Mouse (Mus musculus): ENCODE measurements at regions not wholly inside any gene's neighbourhood (a gene's known extent, or its start where the extent isn't known, plus 50 kb on each side); places are given as distances from the start of the nearest gene placed in this dataset.

DNA sequence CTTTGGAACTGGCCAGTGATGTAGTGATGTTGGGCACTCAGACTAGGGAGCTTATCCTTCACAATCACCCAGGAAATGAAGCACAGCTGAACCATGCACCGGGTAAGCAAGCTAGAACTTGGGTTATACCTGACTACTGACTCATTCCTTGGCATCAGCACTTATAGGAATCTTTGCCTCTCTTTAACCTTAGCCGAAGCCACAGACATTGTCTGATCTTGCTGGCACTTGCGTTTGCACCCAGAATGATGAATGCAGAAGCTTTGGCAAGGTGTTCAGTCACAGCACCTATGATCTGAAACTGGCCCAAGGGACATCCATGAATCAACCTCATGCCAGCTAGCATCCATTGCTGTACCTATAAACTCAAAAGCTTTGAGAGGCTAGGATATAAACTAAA lies 529.0 kb upstream of the Sox9 start:
- Histone ChIP-seq H3K9me3 (ENCODE audit: low read length) (no peaks in the 10 kb centered on the region), H3K27ac (ENCODE audit: low read depth) (no peak overlapping the region), H3K9ac (replicated peaks) (no peak overlapping the region), H3K36me3 (replicated peaks; ENCODE audit: insufficient read depth, low read length) (no peaks in the 10 kb centered on the region), H3K4me3 (ENCODE audit: low read depth, low read length) (no peak overlapping the region), H3K4me2 (ENCODE audit: low read depth, low read length) (no peak overlapping the region), H3K4me1 (ENCODE audit: insufficient read depth) (no peaks in the 10 kb centered on the region), H3K27me3 (ENCODE audit: insufficient read depth, low read length) (no peaks in the 10 kb centered on the region)
- 78% methylated on average over 3 of the region's 3 CpGs for WGBS (ENCODE audit: insufficient replicate concordance)
- no peak for TF ChIP-seq EP300 (IDR thresholded peaks at IDR 0.05; ENCODE audit: low read depth)
- TF ChIP-seq CTCF (IDR thresholded peaks at IDR 0.05; ENCODE audit: low read depth), result no peak
- DNase-seq (no peak), ATAC-seq (no peak)

- H3K27me3 ChIP-seq (ENCODE audit: insufficient read depth, low read length), result no peaks in the 10 kb centered on the region
- no peak for ATAC-seq
- WGBS (ENCODE audit: insufficient replicate concordance), result 69% methylated on average over 7 of the region's 7 CpGs
- no peaks in the 10 kb centered on the region for H3K9me3 ChIP-seq (ENCODE audit: low read length)
- no peak overlapping the region for H3K4me3 ChIP-seq (ENCODE audit: low read depth, low read length)
- no peak overlapping the region for H3K9ac ChIP-seq (replicated peaks)
- no peak overlapping the region for H3K4me2 ChIP-seq (ENCODE audit: low read depth, low read length)
- TF ChIP-seq EP300 (IDR thresholded peaks at IDR 0.05; ENCODE audit: low read depth) (no peak), CTCF (IDR thresholded peaks at IDR 0.05; ENCODE audit: low read depth) (no peak)
- no peaks in the 10 kb centered on the region for H3K36me3 ChIP-seq (replicated peaks; ENCODE audit: insufficient read depth, low read length)
- DNase-seq, result no peak
- no peaks in the 10 kb centered on the region for H3K4me1 ChIP-seq (ENCODE audit: insufficient read depth)
- H3K27ac ChIP-seq (ENCODE audit: low read depth), result no peak overlapping the region
These were observed 525.7 kb upstream of the Sox9 start for GRCm38 (mm10) chr11:112256326-112256725.

DNA sequence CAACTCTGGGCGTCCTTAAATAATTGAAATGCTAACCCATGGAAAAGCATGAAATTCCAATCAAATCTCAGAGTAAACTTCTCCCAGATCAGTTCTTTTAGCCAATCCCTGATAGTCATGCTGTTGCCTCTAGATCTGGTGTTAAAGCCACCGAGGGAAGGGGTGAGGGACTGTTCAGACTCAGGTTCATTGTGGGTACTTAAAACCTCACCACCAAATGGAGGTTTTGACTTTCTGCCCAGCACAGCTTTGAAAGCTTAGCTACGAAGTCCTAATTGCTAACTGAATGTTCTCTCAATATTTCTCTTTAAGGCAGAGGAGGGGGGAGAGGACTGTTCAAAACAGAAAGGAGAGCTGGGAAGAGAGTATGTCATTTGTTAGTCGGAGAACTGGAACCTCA lies 517.9 kb upstream of the Sox9 start:
- H3K4me1 ChIP-seq (ENCODE audit: insufficient read depth), result no peaks in the 10 kb centered on the region
- 69% methylated on average over 4 of the region's 4 CpGs for WGBS (ENCODE audit: insufficient replicate concordance)
- no peak overlapping the region for H3K9ac ChIP-seq (replicated peaks)
- no peak for DNase-seq
- no peak for ATAC-seq
- H3K27me3 ChIP-seq (ENCODE audit: insufficient read depth, low read length), result no peaks in the 10 kb centered on the region
- H3K36me3 ChIP-seq (replicated peaks; ENCODE audit: insufficient read depth, low read length), result no peaks in the 10 kb centered on the region
- H3K9me3 ChIP-seq (ENCODE audit: low read length), result no peaks in the 10 kb centered on the region
- no peak for TF ChIP-seq EP300 (IDR thresholded peaks at IDR 0.05; ENCODE audit: low read depth)
- no peak for TF ChIP-seq CTCF (IDR thresholded peaks at IDR 0.05; ENCODE audit: low read depth)
- H3K27ac ChIP-seq (ENCODE audit: low read depth), result no peak overlapping the region
- H3K4me2 ChIP-seq (ENCODE audit: low read depth, low read length), result no peak overlapping the region
- no peak overlapping the region for H3K4me3 ChIP-seq (ENCODE audit: low read depth, low read length)

DNA sequence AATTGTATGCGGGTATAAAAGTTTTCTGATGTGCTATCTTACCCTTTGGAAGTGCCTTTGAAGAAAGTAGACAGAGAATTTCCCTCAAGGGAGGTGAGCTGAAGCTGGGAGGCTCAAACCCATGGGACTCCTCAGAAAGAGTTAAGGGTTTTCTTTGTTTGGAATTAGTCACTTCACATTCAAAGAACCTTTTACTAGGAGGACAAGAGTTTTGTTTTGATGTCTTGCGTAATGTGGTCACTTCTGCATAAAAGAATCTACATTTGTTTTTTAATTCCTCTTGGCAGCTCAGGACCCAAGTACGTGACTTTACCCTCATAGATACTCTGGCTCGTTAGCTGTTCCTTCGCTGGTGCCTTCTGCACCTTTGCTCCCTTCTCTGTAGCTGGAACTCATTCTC lies 511.1 kb upstream of the Sox9 start:
- H3K9ac ChIP-seq (replicated peaks), result no peak overlapping the region
- H3K27ac ChIP-seq (ENCODE audit: low read depth), result no peak overlapping the region
- no peak overlapping the region for H3K4me3 ChIP-seq (ENCODE audit: low read depth, low read length)
- 72% methylated on average over 5 of the region's 5 CpGs for WGBS (ENCODE audit: insufficient replicate concordance)
- H3K27me3 ChIP-seq (ENCODE audit: insufficient read depth, low read length), result no peaks in the 10 kb centered on the region
- TF ChIP-seq EP300 (IDR thresholded peaks at IDR 0.05; ENCODE audit: low read depth) (no peak), CTCF (IDR thresholded peaks at IDR 0.05; ENCODE audit: low read depth) (no peak)
- no peak overlapping the region for H3K4me2 ChIP-seq (ENCODE audit: low read depth, low read length)
- DNase-seq (no peak), ATAC-seq (no peak)
- no peaks in the 10 kb centered on the region for H3K9me3 ChIP-seq (ENCODE audit: low read length)
- no peaks in the 10 kb centered on the region for H3K4me1 ChIP-seq (ENCODE audit: insufficient read depth)
- no peaks in the 10 kb centered on the region for H3K36me3 ChIP-seq (replicated peaks; ENCODE audit: insufficient read depth, low read length)

DNA sequence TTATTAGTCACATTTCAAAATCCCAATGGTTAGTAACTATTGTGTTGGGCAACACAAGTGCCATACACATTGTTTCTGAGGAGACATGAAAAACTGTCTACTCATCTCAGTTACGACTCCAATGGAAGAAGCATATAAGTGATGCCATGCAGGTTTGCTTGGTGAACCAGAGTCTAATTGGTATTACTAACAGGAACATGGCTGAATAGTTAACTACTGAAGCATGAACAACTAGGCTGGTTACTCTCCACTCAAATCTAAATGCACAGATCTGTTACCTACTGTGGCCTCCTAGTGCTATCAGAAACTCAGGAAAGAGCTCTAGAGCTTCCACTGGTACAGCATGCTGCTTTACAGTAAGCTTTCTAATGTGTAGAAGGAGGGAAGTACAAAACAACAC lies 503.5 kb upstream of the Sox9 start:
- Histone ChIP-seq H3K27me3 (ENCODE audit: insufficient read depth, low read length) (no peaks in the 10 kb centered on the region), H3K4me2 (ENCODE audit: low read depth, low read length) (no peak overlapping the region), H3K4me3 (ENCODE audit: low read depth, low read length) (no peak overlapping the region), H3K9ac (replicated peaks) (no peak overlapping the region), H3K27ac (ENCODE audit: low read depth) (no peak overlapping the region), H3K36me3 (replicated peaks; ENCODE audit: insufficient read depth, low read length) (no peaks in the 10 kb centered on the region), H3K4me1 (ENCODE audit: insufficient read depth) (no peaks in the 10 kb centered on the region), H3K9me3 (ENCODE audit: low read length) (no peaks in the 10 kb centered on the region)
- no peak for DNase-seq
- no peak for ATAC-seq
- 75% methylated on average over 1 of the region's 1 CpGs for WGBS (ENCODE audit: insufficient replicate concordance)
- TF ChIP-seq CTCF (IDR thresholded peaks at IDR 0.05; ENCODE audit: low read depth) (no peak), EP300 (IDR thresholded peaks at IDR 0.05; ENCODE audit: low read depth) (no peak)

- WGBS (ENCODE audit: insufficient replicate concordance), result 79% methylated on average over 7 of the region's 7 CpGs
- H3K4me2 ChIP-seq (ENCODE audit: low read depth, low read length), result no peak overlapping the region
- no peak overlapping the region for H3K9ac ChIP-seq (replicated peaks)
- H3K4me1 ChIP-seq (ENCODE audit: insufficient read depth), result no peaks in the 10 kb centered on the region
- no peak overlapping the region for H3K27ac ChIP-seq (ENCODE audit: low read depth)
- ATAC-seq, result no peak
- H3K36me3 ChIP-seq (replicated peaks; ENCODE audit: insufficient read depth, low read length), result no peaks in the 10 kb centered on the region
- no peaks in the 10 kb centered on the region for H3K9me3 ChIP-seq (ENCODE audit: low read length)
- no peak overlapping the region for H3K4me3 ChIP-seq (ENCODE audit: low read depth, low read length)
- no peak for DNase-seq
- H3K27me3 ChIP-seq (ENCODE audit: insufficient read depth, low read length), result no peaks in the 10 kb centered on the region
- TF ChIP-seq EP300 (IDR thresholded peaks at IDR 0.05; ENCODE audit: low read depth) (no peak), CTCF (IDR thresholded peaks at IDR 0.05; ENCODE audit: low read depth) (no peak)
These were observed 499.1 kb upstream of the Sox9 start for GRCm38 (mm10) chr11:112282911-112283310.

- Histone ChIP-seq H3K27me3 (ENCODE audit: insufficient read depth, low read length) (no peaks in the 10 kb centered on the region), H3K36me3 (replicated peaks; ENCODE audit: insufficient read depth, low read length) (no peaks in the 10 kb centered on the region), H3K4me3 (ENCODE audit: low read depth, low read length) (no peak overlapping the region), H3K9ac (replicated peaks) (no peak overlapping the region), H3K27ac (ENCODE audit: low read depth) (no peak overlapping the region), H3K4me2 (ENCODE audit: low read depth, low read length) (no peak overlapping the region), H3K9me3 (ENCODE audit: low read length) (no peaks in the 10 kb centered on the region), H3K4me1 (ENCODE audit: insufficient read depth) (no peaks in the 10 kb centered on the region)
- ATAC-seq (no peak), DNase-seq (no peak)
- TF ChIP-seq CTCF (IDR thresholded peaks at IDR 0.05; ENCODE audit: low read depth) (no peak), EP300 (IDR thresholded peaks at IDR 0.05; ENCODE audit: low read depth) (no peak)
- WGBS (ENCODE audit: insufficient replicate concordance), result 68% methylated on average over 5 of the region's 5 CpGs
These were observed 483.1 kb upstream of the Sox9 start for GRCm38 (mm10) chr11:112298901-112299341.
